Mouse (Mus musculus): ENCODE measurements at regions not wholly inside any gene's neighbourhood (a gene's known extent, or its start where the extent isn't known, plus 50 kb on each side); places are given as distances from the start of the nearest gene placed in this dataset.
A peak's percentile ranks its signal among the peaks of the same experiment; 100 is the strongest.

- Histone ChIP-seq H3K27me3 (replicated peaks; ENCODE audit: control insufficient read depth, insufficient read depth, low read length) (no peaks in the 10 kb centered on the region), H3K27ac (ENCODE audit: low read length) (peak overlapping the region; percentile 98), H3K9ac (ENCODE audit: low read depth, low read length) (peak overlapping the region; percentile 80), H3K4me1 (ENCODE audit: control insufficient read depth, insufficient read depth, low read length) (peaks cover 43% of the 10 kb centered on the region), H3K4me2 (ENCODE audit: low read depth, low read length) (peak overlapping the region; percentile 75), H3K36me3 (ENCODE audit: control insufficient read depth, insufficient read depth, low read length) (no peaks in the 10 kb centered on the region), H3K4me3 (ENCODE audit: low read length) (peak overlapping the region; percentile 47), H3K9me3 (ENCODE audit: control insufficient read depth, low read length) (0 out of 2 replicates have a peak, but pooled peaks cover 3% of the 10 kb centered on the region)
- under 1% methylated on average over 41 of the region's 41 CpGs for whole genome bisulfite sequencing
- ATAC-seq, result peak; percentile 87
These were observed 98.6 kb downstream of the Cstad start for GRCm38 (mm10) chr2:30693206-30694035.

- WGBS, result 6% methylated on average over 13 of the region's 13 CpGs
- H3K27me3 ChIP-seq (replicated peaks; ENCODE audit: control insufficient read depth, insufficient read depth, low read length), result no peaks in the 10 kb centered on the region
- ATAC-seq, result peak; percentile 72
- peak overlapping the region; percentile 62 for H3K9ac ChIP-seq (ENCODE audit: low read depth, low read length)
- H3K27ac ChIP-seq (ENCODE audit: low read length), result peak overlapping the region; percentile 98
- H3K36me3 ChIP-seq (ENCODE audit: control insufficient read depth, insufficient read depth, low read length), result no peaks in the 10 kb centered on the region
- 0 out of 2 replicates have a peak, but pooled peaks cover 3% of the 10 kb centered on the region for H3K9me3 ChIP-seq (ENCODE audit: control insufficient read depth, low read length)
- peak overlapping the region; percentile 4; the same call in 1 of the 2 replicates for H3K4me3 ChIP-seq (ENCODE audit: low read length)
- peaks cover 44% of the 10 kb centered on the region for H3K4me1 ChIP-seq (ENCODE audit: control insufficient read depth, insufficient read depth, low read length)
- H3K4me2 ChIP-seq (ENCODE audit: low read depth, low read length), result peak overlapping the region; percentile 30
These were observed 97.8 kb downstream of the Cstad start for GRCm38 (mm10) chr2:30692561-30693205.

- Histone ChIP-seq H3K4me2 (ENCODE audit: low read depth, low read length) (peak overlapping the region; percentile 30; the same call in 1 of the 2 replicates), H3K27me3 (replicated peaks; ENCODE audit: control insufficient read depth, insufficient read depth, low read length) (no peaks in the 10 kb centered on the region), H3K27ac (ENCODE audit: low read length) (peak overlapping the region; percentile 98), H3K4me1 (ENCODE audit: control insufficient read depth, insufficient read depth, low read length) (peaks cover 50% of the 10 kb centered on the region), H3K9ac (ENCODE audit: low read depth, low read length) (peak overlapping the region; percentile 62), H3K9me3 (ENCODE audit: control insufficient read depth, low read length) (0 out of 2 replicates have a peak, but pooled peaks cover 3% of the 10 kb centered on the region), H3K4me3 (ENCODE audit: low read length) (no peak overlapping the region; the same call in 1 of the 2 replicates), H3K36me3 (ENCODE audit: control insufficient read depth, insufficient read depth, low read length) (no peaks in the 10 kb centered on the region)
- 0 out of 2 replicates have a peak, but pooled peaks have one; percentile 2 for ATAC-seq
- 29% methylated on average over 11 of the region's 11 CpGs for WGBS
These were observed 97.2 kb downstream of the Cstad start for GRCm38 (mm10) chr2:30691857-30692560.

GRCm38 (mm10) chr2:30690925-30691856, 96.4 kb downstream of the Cstad start:
- H3K4me3 ChIP-seq (ENCODE audit: low read length), result no peak overlapping the region
- H3K4me2 ChIP-seq (ENCODE audit: low read depth, low read length), result no peak overlapping the region
- H3K27me3 ChIP-seq (replicated peaks; ENCODE audit: control insufficient read depth, insufficient read depth, low read length), result no peaks in the 10 kb centered on the region
- H3K36me3 ChIP-seq (ENCODE audit: control insufficient read depth, insufficient read depth, low read length), result no peaks in the 10 kb centered on the region
- H3K9ac ChIP-seq (ENCODE audit: low read depth, low read length), result no peak overlapping the region
- 0 out of 2 replicates have a peak, but pooled peaks cover 3% of the 10 kb centered on the region for H3K9me3 ChIP-seq (ENCODE audit: control insufficient read depth, low read length)
- 90% methylated on average over 17 of the region's 17 CpGs for WGBS
- H3K27ac ChIP-seq (ENCODE audit: low read length), result peak overlapping the region; percentile 98
- ATAC-seq, result no peak
- H3K4me1 ChIP-seq (ENCODE audit: control insufficient read depth, insufficient read depth, low read length), result peaks cover 55% of the 10 kb centered on the region

- no peak overlapping the region for H3K4me2 ChIP-seq (ENCODE audit: low read depth, low read length)
- no peak overlapping the region for H3K9ac ChIP-seq (ENCODE audit: low read depth, low read length)
- peak overlapping the region; percentile 58 for H3K27ac ChIP-seq (ENCODE audit: low read length)
- 0 out of 2 replicates have a peak, but pooled peaks cover 3% of the 10 kb centered on the region for H3K9me3 ChIP-seq (ENCODE audit: control insufficient read depth, low read length)
- no peaks in the 10 kb centered on the region for H3K36me3 ChIP-seq (ENCODE audit: control insufficient read depth, insufficient read depth, low read length)
- H3K4me1 ChIP-seq (ENCODE audit: control insufficient read depth, insufficient read depth, low read length), result peaks cover 53% of the 10 kb centered on the region
- 73% methylated on average over 11 of the region's 11 CpGs for WGBS
- H3K27me3 ChIP-seq (replicated peaks; ENCODE audit: control insufficient read depth, insufficient read depth, low read length), result no peaks in the 10 kb centered on the region
- no peak for ATAC-seq
- no peak overlapping the region for H3K4me3 ChIP-seq (ENCODE audit: low read length)
These were observed 95.5 kb downstream of the Cstad start for GRCm38 (mm10) chr2:30690307-30690706.

- Histone ChIP-seq H3K4me1 (ENCODE audit: control insufficient read depth, insufficient read depth, low read length) (peaks cover 46% of the 10 kb centered on the region), H3K27ac (ENCODE audit: low read length) (no peak overlapping the region), H3K4me2 (ENCODE audit: low read depth, low read length) (no peak overlapping the region), H3K4me3 (ENCODE audit: low read length) (no peak overlapping the region), H3K9ac (ENCODE audit: low read depth, low read length) (no peak overlapping the region), H3K27me3 (replicated peaks; ENCODE audit: control insufficient read depth, insufficient read depth, low read length) (no peaks in the 10 kb centered on the region), H3K9me3 (ENCODE audit: control insufficient read depth, low read length) (0 out of 2 replicates have a peak, but pooled peaks cover 3% of the 10 kb centered on the region), H3K36me3 (ENCODE audit: control insufficient read depth, insufficient read depth, low read length) (no peaks in the 10 kb centered on the region)
- ATAC-seq, result no peak
- WGBS, result 83% methylated on average over 4 of the region's 4 CpGs
These were observed 93.6 kb downstream of the Cstad start for GRCm38 (mm10) chr2:30688402-30688801.

GRCm38 (mm10) chr2:30687121-30687551, 92.3 kb downstream of the Cstad start:
- no peak overlapping the region; the same call in 1 of the 2 replicates for H3K4me2 ChIP-seq (ENCODE audit: low read depth, low read length)
- H3K9me3 ChIP-seq (ENCODE audit: control insufficient read depth, low read length), result 0 out of 2 replicates have a peak, but pooled peaks cover 3% of the 10 kb centered on the region
- WGBS, result 23% methylated on average over 23 of the region's 23 CpGs
- no peak overlapping the region for H3K4me3 ChIP-seq (ENCODE audit: low read length)
- peak overlapping the region; percentile 61 for H3K9ac ChIP-seq (ENCODE audit: low read depth, low read length)
- H3K36me3 ChIP-seq (ENCODE audit: control insufficient read depth, insufficient read depth, low read length), result no peaks in the 10 kb centered on the region
- peak overlapping the region; percentile 87 for H3K27ac ChIP-seq (ENCODE audit: low read length)
- peaks cover 38% of the 10 kb centered on the region for H3K4me1 ChIP-seq (ENCODE audit: control insufficient read depth, insufficient read depth, low read length)
- peak; percentile 24; the same call in 1 of the 2 replicates for ATAC-seq
- no peaks in the 10 kb centered on the region for H3K27me3 ChIP-seq (replicated peaks; ENCODE audit: control insufficient read depth, insufficient read depth, low read length)

GRCm38 (mm10) chr2:30686359-30686758, 91.5 kb downstream of the Cstad start:
- 73% methylated on average over 6 of the region's 6 CpGs for WGBS
- Histone ChIP-seq H3K36me3 (ENCODE audit: control insufficient read depth, insufficient read depth, low read length) (no peaks in the 10 kb centered on the region), H3K4me1 (ENCODE audit: control insufficient read depth, insufficient read depth, low read length) (peaks cover 32% of the 10 kb centered on the region), H3K9ac (ENCODE audit: low read depth, low read length) (no peak overlapping the region), H3K4me3 (ENCODE audit: low read length) (no peak overlapping the region), H3K27ac (ENCODE audit: low read length) (0 out of 2 replicates have a peak overlapping the region, but pooled peaks have one; percentile 87), H3K27me3 (replicated peaks; ENCODE audit: control insufficient read depth, insufficient read depth, low read length) (no peaks in the 10 kb centered on the region), H3K9me3 (ENCODE audit: control insufficient read depth, low read length) (0 out of 2 replicates have a peak, but pooled peaks cover 3% of the 10 kb centered on the region), H3K4me2 (ENCODE audit: low read depth, low read length) (no peak overlapping the region)
- ATAC-seq, result no peak
